Mouse (Mus musculus) heart, adult 2 months (tissue): Measurements from ENCODE around the gene Mrps6.

ENCODE experiments used
- CTCF ChIP-seq: fragments of 200-600 bp; IDR thresholded peaks from 2 replicates; pipeline ENCODE4 v1.8.1; 2022; ENCODE audit warnings: antibody characterized with exemption, mild to moderate bottlenecking, moderate library complexity
- EP300 ChIP-seq: fragments of 200-500 bp; IDR thresholded peaks from 2 replicates; pipeline ENCODE4 v1.6.1; 2011; ENCODE audit warnings: low read depth, low read length, control low read depth; ENCODE audit not compliant: insufficient read depth
- POLR2A ChIP-seq: fragments of 200-500 bp; IDR thresholded peaks from 2 replicates; pipeline ENCODE4 v1.6.1; 2011; ENCODE audit warnings: mild to moderate bottlenecking, low read depth, low read length, control low read depth; ENCODE audit not compliant: insufficient read depth

DNA sequence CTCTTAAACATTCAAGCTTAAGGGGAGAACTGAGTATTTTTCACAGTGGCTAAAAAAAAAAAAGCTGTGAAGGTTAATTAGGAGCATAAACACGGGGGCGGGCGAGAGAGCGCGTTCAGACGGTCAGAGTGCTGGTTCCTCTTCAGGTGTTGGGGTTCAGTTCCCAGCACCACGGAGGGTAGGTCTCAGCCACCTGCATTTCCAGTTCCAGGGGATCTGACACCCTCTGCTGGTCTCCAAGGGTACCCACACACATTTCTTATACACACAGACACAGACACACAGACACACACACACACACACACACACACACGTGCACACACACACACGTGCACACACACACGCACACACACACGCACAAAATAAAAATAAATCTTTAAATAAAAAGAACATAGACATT, 18.1 kb upstream of the Mrps6 start:
- no peak for TF ChIP-seq CTCF
- TF ChIP-seq POLR2A, result no peak
- TF ChIP-seq EP300, result no peak
